Mouse (Mus musculus) frontal cortex, postnatal 14 days (tissue): ENCODE measurements at regions not wholly inside any gene's neighbourhood (a gene's known extent, or its start where the extent isn't known, plus 50 kb on each side); places are given as distances from the start of the nearest gene placed in this dataset.

Experiments used
- DNase-seq, 2 experiments: peaks; one replicate each; pipeline ENCODE4 v3.0.0; 2022; ENCODE audit warnings: low spot score in 2 of 2

GRCm38 (mm10) chr17:77819698-77820097, 380.4 kb upstream of the Crim1 start:
- DNase-seq = no peak

DNA sequence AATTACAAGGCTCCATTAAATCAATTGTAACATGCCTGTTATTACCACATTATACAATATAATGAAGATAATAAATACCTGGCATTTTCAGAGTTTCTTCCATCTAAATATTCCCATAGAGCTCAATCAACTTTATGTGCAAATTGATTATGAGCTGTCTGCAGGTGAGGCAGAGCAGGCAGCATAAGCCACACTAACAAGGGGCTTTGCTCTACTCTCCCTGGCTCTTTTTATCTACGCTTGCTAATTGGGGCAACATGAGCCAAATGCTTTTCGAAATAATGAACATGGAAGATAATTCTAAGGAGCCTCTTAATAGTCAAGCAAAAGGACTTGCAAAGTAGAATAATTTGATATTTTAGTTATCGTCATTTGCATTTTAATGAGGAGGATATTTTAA, 356.1 kb upstream of the Crim1 start:
- no peak for DNase-seq

DNA sequence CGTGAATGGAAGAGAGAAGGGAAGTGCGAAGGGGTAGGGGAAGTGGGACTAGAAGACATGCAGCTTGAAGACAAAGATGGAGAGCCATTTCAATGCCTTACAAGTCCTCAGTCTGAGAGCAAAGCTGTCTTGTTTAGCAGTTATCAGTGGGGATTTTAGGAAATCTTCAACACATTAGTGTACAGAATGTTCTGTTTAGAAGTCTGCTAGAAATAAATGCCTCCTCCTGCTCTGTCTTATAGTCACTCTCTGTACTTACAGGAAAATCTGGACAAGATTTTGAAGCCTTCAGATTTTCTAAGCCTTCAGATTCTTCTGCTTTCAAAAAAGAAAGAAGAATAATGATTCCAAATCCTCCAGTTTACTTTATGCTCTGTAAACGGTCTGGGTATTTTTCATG, 325.6 kb upstream of the Crim1 start:
- DNase-seq = no peak

- DNase-seq = no peak
These were observed 323.0 kb upstream of the Crim1 start for GRCm38 (mm10) chr17:77877016-77877415.

GRCm38 (mm10) chr17:77885150-77885549, 314.9 kb upstream of the Crim1 start:
- no peak for DNase-seq

DNA sequence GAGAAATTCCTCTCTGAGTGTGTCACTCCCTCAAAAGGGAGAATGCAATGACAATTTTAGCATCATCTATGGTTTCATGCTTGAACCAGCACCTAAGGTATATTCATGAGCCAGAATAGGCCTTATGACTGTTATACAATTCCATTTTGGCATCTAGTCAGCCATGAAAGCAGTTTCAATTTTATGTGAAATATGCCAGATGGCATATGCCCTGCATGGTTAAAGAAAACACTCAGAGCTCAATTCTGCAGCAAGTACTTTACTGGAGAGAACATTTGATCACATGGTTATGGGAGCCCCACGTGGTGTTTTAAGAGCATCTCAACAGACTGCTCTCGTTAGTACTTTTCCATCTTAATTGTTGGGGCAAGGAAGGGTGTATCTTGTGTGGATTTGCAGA, 310.9 kb upstream of the Crim1 start:
- DNase-seq = peak in 1 of 2 experiments; percentile 4

DNA sequence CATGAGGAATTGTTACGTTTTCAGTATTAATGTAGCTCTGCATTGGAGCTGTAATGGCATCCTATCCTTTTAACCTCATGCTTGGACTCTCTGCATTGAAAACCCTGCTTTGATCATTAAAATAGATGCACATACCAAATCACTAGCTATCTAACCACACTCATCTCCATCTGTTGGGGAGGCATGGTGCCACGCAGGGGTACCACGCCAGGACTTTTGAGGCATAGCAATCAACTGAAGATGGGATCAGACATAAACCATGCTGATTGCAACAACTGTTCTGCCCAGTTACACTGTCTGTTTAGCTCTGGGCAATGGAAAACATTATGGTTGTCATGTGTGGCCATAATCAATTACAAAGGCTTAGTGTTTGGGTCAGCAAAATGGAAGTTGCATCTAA, 295.6 kb upstream of the Crim1 start:
- DNase-seq = no peak

DNA sequence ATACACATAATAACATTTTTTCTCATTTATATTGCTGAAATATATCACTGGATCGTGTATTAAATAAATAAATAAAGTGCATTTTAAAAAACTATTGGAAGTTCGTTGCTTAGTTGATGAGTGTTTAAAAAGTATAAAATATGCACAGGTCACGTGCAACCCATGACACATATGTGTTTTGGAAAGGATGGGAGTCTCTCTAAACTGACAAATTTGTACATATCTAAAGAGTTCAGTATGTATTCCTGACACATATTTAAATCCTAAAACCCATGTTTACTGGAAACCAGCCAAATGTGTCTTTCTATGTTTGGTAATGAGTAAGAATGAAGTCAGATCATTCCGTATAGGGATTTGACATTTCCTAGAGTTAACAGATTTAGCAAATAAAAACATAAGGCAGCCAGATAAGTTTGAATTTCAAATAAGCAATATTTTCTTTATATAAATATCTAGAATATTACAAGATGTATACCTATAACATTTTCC, 286.0 kb upstream of the Crim1 start:
- DNase-seq = no peak

GRCm38 (mm10) chr17:77930253-77930652, 269.8 kb upstream of the Crim1 start:
- no peak for DNase-seq

DNA sequence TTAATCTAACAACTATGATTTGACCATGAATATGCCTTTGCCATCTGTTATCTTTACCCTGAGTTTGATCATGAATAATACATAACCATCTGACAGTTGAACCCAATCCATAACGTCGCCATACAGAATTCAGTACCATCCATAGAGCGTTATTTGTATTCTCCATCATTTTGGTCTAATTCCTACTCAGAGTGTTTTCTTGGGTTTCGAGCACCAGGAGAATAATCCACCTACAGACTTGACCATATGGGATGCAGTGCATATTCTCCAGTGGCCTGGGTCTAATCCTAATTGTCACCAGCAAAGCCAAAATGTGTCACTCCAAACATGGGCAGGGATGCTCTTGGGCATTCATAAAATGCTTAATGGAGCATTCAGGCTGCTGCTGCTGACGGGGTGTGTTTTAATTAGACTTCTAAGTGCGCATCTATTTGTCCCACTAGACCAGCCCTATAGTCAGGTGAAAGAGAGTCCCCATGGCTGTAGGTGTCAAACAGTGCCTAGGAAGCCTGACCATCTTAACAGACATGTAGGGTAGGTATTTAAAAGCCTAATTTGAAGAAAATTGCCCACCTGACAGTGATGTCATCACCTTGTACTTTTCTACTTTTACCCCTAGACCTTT, 269.0 kb upstream of the Crim1 start:
- DNase-seq = no peak

DNA sequence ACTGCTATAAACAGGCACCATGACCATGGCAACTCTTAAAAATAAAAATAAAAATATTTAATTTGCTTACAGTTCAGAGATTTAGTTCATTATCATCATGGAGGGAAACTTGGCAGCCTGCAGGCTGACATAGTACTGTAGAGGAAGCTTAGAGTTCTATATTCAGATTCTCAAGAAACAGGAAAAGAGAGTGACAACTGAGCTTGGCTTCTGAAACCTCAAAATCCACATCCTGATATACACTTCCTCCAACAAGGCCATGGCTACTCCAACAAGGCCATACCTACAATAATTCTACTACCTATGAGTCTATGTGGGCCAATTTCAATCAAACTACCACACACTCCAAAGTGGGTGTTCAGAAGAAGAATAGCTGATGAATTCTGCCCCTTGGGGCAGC, 266.9 kb upstream of the Crim1 start:
- no peak for DNase-seq

- DNase-seq = no peak
These were observed 242.0 kb upstream of the Crim1 start for GRCm38 (mm10) chr17:77958048-77958447.

DNA sequence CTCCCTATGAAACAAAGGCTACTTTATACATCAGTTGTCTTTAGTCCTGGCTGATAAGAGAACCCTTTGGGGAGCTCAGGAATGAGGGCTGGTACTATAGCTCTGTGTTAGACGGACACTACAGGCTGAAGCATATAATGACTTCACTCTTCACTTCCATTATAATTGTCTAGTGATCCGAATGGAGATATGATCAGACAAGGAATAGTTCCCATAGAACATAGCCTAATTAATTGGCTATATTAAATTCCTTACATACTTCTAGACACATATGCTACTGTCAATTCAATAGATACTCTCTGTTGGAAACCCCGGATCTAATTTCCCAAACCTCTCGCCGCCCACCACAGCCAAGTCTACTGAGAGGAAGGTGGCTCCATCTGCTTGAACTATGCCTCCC, 238.8 kb upstream of the Crim1 start:
- DNase-seq = no peak

DNA sequence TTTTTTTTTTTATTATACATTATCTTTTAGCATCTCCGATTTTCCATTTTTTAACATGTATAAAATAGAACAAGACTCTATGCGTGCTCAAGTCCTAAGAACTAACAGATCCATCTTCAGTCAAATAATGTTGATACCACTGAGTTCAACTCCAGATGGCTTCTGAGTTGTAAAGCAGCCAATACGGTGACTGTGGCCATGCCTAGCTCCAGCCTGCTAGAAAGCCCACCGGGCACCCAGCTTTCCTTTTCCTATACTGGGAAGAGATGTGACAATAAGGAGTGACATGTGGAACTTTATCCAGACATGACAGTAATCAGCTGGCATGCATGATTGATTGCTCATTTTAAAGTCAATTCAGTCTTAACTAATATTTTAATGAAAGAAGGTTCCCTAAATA, 236.7 kb upstream of the Crim1 start:
- no peak for DNase-seq

DNA sequence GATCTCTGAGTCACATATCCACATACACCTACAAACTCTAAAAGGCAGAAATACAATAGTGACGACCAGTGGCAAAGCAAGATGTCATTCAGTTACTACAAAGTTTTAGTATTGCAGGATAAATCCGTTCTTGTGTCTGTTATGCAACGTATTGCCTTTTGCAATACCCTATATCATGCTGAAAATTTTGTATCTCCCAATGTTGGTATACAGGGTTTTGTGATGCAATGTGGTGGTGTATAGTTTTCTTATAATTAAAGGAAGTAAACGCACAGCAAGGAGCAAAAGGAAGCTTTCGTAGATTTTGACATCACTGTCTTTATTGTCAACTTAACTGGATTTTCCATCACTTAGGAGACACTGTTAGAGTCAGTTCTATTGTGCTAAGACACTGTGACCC, 231.5 kb upstream of the Crim1 start:
- DNase-seq = no peak

DNA sequence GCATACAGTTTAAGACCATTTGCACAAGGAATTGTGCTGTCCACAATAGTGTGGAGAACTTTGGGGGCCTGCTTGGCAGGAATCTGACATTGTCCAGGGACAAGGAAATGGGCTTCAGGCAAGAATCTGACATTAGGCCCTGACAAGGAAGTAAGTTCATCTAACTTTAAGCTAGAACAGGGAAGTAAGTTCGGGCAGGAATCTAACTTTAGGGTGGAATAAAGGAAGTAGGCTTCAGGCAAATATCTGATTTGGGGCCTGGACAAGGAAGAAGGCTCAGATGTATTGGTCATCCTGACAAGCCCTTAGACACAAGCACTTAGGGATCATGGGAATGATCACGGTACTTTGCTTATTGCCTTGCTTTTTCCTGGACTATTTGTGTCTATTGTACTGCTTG, 230.9 kb upstream of the Crim1 start:
- DNase-seq = no peak
